Mouse (Mus musculus): Measurements from ENCODE around the gene Igf2bp2.

DNA sequence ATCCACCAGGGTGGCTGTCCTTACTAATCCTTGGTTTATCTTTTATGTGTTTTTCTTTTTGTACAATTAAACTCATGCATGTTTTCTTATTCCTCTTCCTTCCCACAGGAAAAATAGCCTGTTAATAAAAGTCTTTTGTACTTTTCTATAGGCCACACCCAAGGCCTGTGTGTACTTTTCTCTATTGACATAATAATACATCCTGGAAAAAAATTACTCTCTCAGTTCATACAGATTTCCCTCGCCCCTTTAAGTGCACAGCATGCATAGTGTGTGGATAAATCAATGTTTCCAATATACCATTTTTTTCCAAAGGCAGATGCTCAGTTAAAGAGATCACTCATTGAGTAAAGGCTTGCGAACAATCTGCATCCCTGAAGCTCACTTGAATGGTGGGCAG is 14.9 kb upstream of the Igf2bp2 start:
- TF ChIP-seq POLR2A (IDR thresholded peaks at IDR 0.05; ENCODE audit: borderline replicate concordance, control insufficient read depth, low read depth, low read length) = no peak
- TF ChIP-seq CTCF (IDR thresholded peaks at IDR 0.05; ENCODE audit: control insufficient read depth, insufficient read depth, low read length) = no peak

Measured in bone marrow, adult 2 months (tissue).